Mouse (Mus musculus) testis, adult 2 months (tissue): Measurements from ENCODE around the gene Zfp51.

Source experiments
- CTCF ChIP-seq: fragments of 200-500 bp; IDR thresholded peaks from 2 replicates; pipeline ENCODE4 v1.5.1; 2012; ENCODE audit warnings: low read depth, mild to moderate bottlenecking, inconsistent platforms, low read length, moderate library complexity; ENCODE audit not compliant: control insufficient read depth, insufficient read depth, insufficient replicate concordance
- POLR2A ChIP-seq: fragments of 200-500 bp; IDR thresholded peaks from 2 replicates; pipeline ENCODE4 v1.6.1; 2012; ENCODE audit warnings: low read depth, mild to moderate bottlenecking, inconsistent platforms, low read length, moderate library complexity; ENCODE audit not compliant: control insufficient read depth

- no peak for TF ChIP-seq CTCF
- TF ChIP-seq POLR2A: no peak
These were observed 23.4 kb downstream of the Zfp51 start for GRCm38 (mm10) chr17:21473362-21474190.
